Mouse (Mus musculus): ENCODE data around the gene Chrdl2.

Gene Chrdl2

DNA sequence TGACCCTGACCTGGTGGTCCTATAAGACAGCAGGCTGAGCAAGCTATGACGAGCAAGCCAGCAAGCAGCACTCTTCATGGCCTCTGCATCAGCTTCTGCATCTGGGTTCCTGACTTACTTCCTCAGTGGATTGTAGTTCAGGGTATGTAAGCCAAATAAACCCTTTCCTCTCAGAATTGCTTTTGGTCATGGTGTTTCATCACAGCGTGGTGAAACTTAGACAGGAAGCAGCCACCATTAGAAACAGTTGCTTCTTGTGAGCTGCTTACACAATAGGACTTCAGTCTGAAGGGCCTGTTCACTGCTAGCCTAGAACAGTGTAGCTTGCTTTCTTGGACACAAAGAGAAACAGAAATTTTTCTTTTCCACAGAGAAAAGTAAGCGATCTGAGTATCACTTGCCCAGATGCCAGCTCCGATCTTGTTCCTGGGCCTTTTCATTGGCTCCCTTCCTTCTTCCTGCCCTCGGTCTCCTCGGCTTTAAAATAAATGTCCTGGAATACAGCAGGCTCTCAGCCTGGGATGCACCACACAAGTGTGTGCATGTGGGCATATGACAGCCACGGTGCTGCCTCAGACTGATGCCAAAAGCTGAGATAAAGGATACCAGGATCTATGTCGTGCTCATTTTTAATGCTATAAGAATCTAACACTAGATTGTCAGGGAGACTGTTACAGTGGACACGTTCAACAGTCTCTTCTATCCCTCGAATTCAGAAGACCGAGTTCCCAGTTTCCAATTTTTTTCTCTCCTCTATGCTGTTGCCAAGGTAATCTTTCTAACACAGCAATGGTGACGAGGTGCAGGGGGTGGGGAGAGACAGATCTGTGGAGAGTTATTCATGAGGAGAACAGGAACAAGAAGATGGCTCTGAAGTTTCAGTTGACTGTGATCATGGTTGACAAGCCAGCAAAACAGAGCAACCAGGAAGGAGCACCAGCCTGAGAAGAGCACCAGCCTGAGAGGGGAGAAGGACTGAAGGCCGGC, 23.4 kb upstream of the Chrdl2 start:
- DNase-seq (ENCODE audit: low spot score): no peak

DNA sequence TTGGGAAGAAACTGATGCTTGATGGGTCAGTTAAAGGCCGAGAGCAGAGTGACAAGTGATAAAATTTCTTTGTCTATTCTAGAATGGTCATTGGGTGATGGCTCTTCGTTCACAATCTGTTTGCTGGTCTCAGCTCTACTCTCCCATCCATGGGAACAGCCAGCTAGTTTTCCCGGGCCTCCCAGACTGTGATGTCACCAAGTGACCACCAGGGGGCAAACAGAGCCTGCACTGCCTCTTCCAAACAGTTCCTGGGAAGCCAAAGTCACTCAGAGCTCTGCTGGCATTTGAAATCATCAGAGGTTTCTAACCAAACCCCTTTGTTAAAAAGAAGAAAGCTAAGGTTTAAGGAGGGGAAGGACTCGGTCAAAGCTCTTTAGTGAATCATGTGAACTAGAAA, 17.2 kb upstream of the Chrdl2 start:
- peak; percentile 90 for DNase-seq (ENCODE audit: low spot score)

DNA sequence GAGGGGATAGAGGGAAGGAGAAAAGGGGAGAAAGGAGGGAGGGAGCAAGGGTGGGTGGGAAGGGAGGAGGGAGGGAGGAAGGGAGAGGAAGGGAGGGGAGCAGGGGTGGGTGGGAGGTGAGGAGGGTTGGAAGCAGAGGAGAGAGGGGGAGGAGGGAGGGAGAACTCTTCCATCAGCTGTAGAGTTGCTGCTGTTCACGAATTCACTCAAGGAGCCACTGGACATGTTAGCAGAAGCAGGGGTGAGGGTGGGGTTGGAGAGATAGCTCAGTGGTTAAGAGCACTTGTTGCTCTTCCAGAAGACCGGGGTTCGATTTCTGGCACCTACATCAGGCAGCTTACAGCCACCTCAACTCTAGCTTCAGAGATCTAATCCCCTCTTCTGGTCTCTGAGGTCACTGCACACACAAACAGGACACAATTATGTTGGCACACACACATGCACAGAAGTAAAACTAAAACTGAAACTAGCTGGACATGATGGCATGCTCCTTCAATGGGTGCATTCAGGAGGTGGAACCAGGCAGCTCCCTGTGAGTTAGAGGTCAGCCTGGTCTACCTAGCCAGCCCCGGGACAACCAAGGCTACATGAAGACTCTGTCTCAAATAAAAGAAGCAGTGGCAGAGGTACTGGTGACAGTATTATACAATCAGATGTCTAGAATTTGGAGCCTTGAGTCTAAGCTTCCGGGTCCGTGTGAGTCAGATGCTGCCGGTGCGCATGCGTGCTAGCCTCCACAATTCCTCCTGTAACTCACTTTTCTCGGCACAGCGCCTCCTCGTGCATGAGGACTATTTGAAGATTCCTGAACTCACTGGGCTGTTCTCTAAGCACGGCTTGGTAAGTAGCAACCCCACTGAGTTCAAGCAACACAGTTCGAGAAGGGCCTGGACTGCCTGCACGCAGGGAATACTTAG, 15.9 kb upstream of the Chrdl2 start:
- DNase-seq (ENCODE audit: low spot score): no peak

DNA sequence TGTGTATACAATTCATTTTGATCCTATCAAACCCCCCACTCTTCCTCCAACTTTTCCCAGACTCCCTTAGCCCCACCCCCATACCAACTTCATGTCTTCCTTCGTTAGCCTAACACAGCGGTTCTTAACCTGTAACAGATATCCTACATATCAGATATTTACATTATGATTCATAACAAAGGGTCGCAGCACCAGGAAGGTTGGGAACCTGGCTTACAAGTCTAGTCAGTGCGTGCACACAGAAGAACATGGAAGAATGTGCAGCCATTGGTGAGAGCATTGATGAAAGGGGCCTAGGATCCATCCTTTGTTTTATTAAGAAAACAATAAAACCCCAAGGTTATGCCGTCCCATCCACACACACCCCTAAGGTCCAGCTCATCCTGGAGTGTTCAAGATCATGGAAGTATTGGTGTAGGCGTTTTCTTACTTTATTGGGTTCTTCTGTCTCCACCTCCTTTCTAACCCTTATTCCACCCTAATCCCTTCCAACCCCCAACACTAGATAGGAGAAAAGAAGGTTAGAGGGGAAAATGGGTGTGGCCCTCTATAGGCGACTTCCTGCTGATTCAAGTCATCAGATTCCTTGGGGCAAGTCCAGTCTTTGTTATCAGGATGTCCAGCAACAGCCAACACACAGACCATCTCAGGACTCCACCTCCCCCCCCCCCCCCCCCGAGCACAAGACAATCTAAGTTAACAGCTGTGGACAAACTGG, 14.8 kb upstream of the Chrdl2 start:
- no peak for DNase-seq (ENCODE audit: low spot score)

DNA sequence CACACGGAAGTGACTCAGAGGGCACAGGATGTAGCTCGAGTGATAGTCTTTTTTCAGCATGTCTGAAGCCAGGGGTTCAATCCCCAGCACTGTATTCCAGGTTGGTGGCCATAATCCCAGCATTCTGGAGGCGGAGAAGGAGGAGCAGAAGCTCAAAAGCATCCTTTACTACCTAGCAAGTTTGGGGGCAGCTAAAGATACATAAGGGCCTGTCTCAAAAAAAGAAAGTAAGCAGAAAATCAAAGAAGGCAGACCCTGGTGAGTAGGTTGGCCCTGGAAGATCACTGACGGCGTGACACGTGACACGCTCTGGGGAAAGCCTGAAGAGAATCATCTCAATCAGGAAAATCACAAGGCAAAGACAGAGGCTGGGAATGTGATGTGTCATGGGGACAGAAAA, 12.8 kb upstream of the Chrdl2 start:
- no peak for DNase-seq (ENCODE audit: low spot score)

DNA sequence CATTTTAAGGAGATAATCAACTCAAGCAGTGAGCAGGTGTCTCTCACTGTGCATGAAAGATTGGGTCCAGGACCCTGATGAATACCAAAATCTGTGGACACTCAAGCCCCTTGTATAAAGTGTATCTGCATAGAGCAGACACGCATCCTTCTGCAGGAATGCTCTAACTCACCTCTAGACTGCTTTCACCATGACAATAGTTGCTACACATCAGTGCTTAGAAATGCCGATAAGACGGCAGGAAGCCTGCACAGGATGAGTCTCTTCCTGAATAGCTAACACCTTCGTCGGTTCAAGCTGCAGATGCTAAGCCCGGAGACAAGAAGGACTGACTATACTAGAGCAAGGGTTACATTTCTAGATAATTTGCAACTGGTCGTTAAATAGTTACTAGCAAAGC, 10.8 kb upstream of the Chrdl2 start:
- DNase-seq (ENCODE audit: low spot score): no peak

DNA sequence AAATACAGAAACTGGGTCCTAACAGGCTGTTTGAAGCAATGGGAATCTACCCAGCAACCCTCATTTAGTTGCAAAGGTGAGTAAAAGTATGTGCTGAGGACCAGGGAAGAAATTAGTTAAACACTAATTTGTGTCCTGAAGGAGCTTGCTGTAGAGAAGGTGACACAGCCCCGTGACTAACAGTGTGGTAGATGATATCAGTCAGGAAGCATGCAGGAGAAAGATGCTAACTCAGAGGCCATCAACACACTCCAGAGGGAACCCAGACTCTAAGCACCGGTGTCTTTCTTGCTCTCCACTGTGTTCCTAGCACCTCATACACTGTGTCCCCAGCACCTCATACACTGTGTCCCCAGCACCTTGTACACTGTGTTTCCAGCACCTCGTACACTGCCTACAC, 7.3 kb upstream of the Chrdl2 start:
- DNase-seq (ENCODE audit: low spot score): no peak

DNA sequence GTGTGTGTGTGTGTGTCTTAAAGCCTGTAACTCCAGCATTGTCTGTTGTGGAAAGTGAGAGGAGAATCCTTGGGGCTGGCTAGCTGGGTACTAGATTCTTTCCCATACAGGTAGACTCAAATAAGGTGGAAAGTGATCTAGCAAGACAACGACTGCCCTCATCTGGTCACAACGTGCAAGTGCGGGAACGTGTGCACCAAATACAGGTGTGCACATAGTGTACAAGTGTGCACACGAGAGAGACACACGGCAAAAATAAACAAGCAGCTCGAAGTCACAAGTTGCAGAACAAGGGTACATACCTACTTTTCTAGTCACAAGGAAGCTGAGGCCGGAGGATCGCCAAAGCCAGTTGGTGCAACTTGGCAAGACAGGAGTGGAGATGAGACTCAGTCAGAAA, 2.2 kb upstream of the Chrdl2 start:
- DNase-seq (ENCODE audit: low spot score): no peak

DNA sequence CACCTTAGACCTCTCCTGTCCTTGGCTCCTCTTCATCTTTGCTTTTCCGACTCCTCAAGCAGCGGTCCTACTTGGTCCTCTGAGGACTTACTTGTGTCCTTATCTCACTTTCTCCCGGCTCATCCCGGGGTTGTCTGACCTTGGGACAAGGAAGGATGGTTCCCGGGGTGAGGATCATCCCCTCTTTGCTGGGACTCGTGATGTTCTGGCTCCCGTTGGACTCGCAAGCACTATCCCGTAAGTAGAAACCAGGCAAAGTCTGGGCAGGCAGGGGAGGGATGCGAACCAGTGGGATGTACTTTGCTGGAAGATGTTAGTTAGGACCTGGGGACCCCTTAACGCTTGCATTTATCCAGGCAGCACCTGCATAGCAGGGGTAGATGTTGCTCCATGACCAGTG, 439 bp downstream of the Chrdl2 start:
- peak; percentile 31 for DNase-seq (ENCODE audit: low spot score)

DNA sequence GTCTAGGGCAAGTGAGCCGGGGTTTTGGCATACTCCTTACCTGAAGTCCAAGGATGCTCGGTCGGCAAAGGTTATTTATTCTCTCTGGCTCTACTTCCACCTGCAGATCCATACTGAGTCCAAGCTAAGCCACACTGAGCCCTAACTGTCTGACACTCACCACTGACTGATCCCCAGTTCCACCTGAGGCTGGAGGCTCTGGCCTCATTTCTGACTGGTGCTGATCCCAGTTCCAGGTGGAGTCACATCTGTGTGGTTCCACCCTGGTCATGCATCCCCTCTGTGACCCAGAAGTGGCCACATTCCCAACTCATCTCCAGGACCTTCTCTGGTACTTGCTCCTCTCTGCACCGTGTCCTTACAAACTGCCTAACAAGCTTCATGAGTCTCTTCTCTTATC, 2.8 kb downstream of the Chrdl2 start:
- no peak for DNase-seq (ENCODE audit: low spot score)

DNA sequence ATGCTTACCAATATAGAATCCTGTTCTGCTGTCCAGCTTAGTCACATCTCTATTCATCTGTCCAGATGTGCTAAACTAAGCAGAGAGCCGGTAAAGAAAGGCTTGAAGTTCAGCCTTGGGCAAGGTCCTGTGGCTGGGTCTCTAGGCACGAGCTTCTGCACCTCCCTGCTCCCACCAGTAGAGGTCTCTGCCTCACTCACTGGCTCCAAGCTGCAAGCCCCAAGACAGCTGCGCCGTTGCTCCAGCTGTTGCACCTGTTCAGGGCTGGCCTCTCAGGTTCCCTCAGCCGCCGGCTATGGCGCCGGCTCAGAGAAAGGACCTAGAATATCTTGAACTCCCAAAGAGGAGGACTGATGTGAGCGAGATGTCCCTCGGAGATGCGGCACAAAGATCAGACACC, 3.7 kb downstream of the Chrdl2 start:
- DNase-seq (ENCODE audit: low spot score): peak; percentile 88

DNA sequence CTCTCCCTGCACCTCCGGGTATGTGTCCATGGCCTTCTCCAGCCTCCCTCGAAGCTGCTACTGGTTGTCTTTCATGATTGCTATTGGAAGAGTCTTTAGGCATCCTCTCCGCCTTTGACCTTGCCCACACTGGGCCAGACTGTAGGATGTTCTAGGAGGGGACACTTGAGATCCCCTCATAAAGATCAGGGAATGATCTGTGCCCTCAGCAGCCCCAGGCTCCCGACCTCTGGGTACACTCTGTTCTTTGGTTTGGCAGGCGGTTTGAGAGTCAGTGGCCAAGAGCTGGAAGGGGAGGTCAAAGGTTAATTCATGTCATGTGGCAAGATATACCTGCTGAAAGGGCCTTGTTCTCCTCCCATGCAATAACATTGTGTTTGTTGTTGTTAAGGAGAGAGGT, 4.7 kb downstream of the Chrdl2 start:
- peak; percentile 62 for DNase-seq (ENCODE audit: low spot score)

DNA sequence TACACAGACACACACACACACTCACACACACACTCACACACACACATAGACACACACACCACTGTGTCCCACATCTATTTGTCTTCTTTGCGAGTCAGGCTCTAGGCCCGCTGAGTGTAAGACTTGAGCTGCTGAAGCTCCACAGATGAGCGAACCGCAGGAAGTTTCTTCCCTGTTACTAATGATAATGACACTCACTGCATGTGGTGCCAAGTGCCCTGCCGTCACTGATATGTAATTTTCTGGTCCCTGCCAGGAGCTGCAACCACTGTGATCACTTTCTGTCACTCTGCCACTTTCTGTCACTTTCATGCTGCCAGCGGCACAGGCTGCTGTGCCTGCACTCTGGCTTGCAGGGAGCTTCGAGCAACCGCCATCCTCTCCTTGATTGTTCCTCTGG, 6.1 kb downstream of the Chrdl2 start:
- no peak for DNase-seq (ENCODE audit: low spot score)

DNA sequence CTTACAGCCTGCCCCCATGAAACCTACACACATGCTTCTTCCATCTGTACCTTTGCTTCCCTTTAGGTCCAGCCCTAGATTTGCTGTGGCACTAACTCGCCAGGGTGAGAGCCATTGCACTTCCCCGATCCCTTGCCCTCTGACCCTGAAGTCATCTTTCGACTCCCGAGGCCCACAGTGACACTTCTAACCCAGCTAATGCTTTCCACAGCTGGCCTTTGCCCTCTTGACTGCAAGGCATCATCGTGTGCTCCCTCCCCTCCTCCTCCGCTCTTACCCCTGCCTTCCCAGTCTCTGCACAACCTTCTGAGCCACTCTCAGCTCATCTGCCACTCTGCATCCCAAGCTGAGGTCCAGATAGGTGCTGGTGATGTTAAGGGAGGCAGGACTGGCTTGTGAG, 6.5 kb downstream of the Chrdl2 start:
- peak; percentile 77 for DNase-seq (ENCODE audit: low spot score)

DNA sequence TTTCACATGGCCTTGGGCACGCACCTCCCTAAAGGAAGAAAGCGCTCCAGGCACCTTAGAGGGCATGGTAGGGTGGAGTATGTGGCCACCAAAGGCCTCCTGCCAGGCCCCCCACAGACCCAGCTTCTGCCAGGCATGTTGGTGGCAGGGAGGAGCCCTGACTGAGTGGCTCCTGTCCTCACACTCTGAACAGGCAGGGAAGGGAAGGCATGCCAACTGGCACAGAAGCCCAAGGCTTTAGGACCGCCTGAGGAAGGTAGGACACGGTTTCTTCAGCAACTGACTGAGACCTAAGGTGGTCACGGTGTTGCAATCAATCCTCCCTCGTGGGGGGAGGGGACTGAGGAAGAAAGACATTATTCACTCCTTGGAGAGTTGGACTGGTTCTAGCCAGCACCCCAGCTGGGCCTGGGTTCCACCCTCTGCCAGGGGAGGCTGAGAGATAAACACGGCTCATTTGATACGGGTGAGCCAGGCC, 8.2 kb downstream of the Chrdl2 start:
- DNase-seq (ENCODE audit: low spot score): no peak

DNA sequence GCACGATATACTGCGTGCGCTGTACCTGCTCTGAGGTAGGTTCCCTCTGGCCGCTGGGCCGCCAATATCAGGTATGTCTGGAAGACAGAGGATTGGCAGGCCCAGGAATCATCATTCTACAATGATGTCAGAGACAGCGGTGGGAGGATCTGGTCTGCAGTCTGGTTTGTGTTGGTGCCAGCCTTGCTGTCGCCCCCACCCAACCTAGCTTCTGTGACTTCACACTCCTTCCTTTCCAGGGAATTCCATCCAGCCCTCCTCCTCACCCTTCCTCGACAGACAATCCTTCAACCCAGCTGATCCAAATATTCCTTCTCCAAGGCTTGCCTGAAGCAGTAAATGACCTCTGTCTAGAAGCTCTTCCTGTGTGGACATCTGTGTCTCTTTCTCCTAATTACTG, 11.1 kb downstream of the Chrdl2 start:
- no peak for DNase-seq (ENCODE audit: low spot score)

DNA sequence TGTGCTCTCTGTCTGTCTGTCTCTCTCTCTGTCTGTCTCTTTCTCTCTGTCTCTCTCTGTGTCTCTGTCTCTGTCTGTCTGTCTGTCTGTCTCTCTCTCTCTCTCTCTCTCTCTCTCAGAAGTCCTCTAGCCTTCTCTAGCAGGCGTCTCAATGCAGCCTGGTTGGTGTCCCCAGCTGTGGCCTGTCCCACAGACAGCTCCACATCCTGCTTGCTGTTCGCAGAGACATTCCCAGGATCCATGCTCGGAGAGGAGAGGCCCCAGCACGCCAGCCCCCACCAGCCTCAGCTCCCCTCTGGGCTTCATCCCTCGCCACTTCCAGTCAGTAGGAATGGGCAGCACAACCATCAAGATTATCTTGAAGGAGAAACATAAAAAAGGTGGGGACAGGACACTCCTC, 21.4 kb downstream of the Chrdl2 start:
- DNase-seq (ENCODE audit: low spot score): no peak

DNA sequence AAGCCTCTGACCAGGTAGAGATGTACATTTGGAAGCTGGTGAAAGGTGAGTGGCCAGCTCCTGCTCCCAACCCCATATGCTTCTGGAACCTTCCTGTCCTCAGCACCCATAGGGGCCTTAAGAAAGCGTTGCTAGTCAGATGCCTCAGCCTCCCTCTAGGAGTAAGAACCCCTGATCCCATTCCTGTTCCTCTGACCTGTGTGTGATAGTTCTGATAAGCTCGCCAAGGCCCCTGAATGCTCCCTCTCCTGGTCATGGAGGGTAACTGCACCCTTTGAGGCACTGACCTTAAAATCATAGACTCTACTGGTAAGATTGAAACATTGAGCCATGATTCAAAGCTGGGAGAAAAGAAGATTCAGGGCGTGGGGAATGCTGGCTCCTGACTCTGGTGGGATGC, 23.3 kb downstream of the Chrdl2 start:
- DNase-seq (ENCODE audit: low spot score): peak; percentile 76

DNA sequence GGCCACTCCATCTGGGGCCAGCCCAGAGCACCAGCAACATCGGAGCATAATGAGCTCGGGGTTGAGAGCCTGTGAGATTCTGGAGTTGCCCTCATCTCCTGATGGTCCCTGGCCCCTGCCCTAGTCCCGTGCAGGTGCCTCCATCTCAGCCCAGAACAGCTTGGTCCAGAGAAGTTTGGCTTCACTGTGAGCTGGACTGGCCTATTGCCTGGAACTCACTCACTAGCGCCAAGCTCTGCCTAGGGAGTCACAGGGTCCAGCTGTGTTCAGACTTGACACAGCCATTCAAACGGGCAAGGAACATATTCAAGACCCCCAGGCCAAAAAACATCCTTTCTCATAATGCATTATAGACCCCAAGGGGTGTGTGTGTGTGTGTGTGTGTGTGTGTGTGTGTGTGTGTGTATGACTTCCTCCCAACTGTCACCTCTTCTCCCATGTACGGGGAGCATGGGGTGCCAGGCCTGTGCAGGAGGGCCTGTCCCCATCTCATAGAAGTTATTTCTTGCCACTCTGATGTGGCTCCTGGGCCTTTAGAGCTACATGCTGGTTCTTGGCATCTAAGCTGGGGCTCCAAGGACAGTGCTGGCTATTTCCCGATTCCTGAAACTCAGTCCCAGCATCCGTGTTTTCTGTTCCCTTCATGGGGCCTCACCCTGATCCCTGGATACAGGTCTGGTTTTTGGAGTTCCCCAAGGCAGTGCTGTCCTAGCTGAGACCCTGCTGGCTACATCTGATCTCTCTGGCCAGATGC, 25.2 kb downstream of the Chrdl2 start:
- DNase-seq (ENCODE audit: low spot score): no peak

DNA sequence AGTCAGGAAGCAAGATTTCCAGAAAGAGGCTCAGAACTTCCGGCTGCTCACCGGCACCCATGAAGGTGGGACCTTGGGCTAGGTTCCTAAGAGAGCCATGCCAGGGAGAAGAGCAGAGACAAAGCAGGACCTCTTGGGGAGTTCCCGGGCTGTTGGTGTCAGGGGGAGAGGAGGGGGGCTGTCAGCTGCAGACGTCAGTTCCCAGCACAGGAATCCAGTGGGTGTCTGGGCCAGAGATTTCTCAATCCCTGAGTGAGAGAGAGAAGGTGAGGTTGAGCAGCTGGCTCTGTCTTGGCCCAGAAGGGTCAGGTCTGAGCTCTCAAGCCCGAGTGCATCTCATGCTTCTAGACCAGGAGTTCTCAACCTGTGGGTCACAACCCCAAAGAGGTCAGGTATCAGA, 27.7 kb downstream of the Chrdl2 start:
- DNase-seq (ENCODE audit: low spot score): no peak

DNA sequence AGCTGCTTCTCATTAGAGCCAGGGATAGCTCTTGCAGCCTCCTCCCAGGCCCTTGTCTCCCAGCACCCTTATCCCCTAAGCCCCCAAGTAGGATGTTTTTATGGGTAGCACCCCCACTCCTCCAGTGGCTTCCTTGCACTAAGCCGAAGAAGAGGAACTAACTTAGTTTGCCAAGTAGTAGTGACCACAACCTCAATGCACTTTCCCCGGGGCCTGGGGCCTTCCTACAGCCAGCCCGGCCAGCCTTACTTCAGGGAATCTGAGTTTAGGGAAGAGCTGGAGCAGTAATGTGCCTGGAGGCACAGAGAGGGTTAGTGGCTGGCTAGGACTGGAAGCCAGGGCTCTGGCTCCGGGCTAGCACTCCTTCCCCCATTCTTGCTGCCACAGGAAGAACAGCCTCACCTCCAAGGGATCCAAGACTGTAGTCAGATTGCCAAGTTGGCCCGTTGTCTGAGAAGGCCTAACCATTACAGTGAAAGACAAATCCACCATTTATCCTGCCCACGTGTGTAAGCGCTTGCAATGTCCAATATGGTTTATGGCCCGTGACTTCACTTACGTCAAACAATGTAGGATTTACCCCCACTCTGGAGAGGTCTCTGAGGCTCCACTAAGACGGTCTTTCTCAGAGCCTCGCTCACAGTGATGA, 29.0 kb downstream of the Chrdl2 start:
- no peak for DNase-seq (ENCODE audit: low spot score)
